Mouse (Mus musculus): Measurements from ENCODE around the gene Dynlt1b.
"Not testable (repeated sequence)": the region's sequence is repeated elsewhere in the genome, so short reads cannot be mapped to it uniquely, and the experiment has no call there.

Dynlt1b gene

GRCm38 (mm10) chr17:6422370-6422769 lies 7.5 kb upstream of the Dynlt1b start:
- intact Hi-C loops (cut with DNase I) = not testable (repeated sequence)

DNA sequence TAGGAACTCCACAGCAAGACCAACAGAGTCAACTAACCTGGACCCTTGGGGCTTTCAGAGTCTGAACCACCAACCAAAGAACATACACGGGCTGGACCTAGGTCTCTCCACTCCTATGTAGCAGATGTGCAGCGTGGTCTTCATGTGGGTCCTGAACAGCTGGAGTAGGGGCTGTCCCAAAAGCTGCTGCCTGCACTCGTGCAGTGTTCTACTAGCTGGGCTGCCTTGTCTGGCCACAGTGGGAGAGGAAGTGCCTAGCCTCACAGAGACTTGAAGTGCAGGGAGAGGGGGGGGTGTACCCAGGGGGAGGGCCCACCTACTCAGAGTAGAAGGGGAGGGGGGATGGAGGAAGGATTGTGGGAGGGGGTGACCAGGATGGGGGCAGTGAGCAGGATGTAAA lies 7.1 kb upstream of the Dynlt1b start:
- intact Hi-C loops (cut with DNase I) = not testable (repeated sequence)

DNA sequence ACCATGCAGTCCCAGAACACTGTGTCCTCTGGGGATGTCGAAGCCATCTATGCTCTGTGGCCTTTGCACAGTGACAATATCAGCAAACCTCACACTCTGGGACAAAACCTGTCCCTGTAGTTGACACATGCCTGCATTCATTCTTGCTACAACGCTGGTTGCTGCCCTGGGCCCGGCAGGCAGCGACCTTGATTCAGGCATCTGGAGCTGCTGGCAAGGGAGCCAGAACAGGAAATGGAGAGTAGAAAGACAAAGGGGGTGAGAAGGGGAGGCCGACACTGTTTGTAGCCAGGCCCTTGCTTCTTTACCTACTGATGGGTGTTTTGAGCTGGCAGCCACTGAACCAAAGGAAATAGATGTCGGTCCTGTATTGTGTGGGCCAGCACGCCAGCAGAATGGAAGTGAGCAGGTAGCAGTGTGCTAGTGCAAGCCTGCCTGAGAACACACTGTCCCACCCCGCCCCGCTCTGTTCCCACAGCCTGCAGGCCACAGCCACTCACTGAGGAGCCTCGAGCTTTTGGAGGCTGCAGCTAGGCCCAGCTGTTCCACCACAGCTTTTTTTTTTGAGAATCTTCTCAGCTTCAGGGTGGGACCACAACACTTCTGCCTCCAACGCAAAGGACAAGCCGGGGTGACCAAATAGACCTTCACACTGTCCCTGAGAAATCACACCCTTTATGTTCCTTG lies 5.5 kb upstream of the Dynlt1b start:
- intact Hi-C loops (cut with DNase I) = not testable (repeated sequence)

- intact Hi-C loops (cut with DNase I) = not testable (repeated sequence)
These were observed 4.6 kb upstream of the Dynlt1b start for GRCm38 (mm10) chr17:6425325-6425724.

- intact Hi-C loops (cut with DNase I) = not testable (repeated sequence)
These were observed 3.0 kb upstream of the Dynlt1b start for GRCm38 (mm10) chr17:6426869-6427268.

GRCm38 (mm10) chr17:6428926-6429325 lies 986 bp upstream of the Dynlt1b start:
- intact Hi-C loops (cut with DNase I) = not testable (repeated sequence)

- intact Hi-C loops (cut with DNase I) = not testable (repeated sequence)
These were observed 594 bp downstream of the Dynlt1b start for GRCm38 (mm10) chr17:6430410-6431001.

DNA sequence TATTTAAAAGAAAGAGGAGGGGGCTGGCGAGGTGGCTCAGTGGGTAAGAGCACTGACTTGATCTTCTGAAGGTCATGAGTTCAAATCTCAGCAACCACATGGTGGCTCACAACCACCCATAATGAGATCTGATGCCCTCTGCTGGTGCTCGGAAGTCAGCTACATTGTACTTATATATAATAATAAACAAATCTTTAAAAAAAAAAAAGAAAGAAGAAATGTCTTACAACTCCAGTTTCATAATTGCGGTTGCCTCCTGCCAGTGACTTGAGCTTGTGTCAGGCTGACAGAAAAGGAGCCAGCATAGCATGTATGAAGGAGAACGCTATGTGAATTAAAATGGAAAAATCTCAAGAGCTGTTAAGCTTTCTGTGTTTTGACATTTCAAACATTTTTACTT lies 2.5 kb downstream of the Dynlt1b start:
- intact Hi-C loops (cut with DNase I) = not testable (repeated sequence)

DNA sequence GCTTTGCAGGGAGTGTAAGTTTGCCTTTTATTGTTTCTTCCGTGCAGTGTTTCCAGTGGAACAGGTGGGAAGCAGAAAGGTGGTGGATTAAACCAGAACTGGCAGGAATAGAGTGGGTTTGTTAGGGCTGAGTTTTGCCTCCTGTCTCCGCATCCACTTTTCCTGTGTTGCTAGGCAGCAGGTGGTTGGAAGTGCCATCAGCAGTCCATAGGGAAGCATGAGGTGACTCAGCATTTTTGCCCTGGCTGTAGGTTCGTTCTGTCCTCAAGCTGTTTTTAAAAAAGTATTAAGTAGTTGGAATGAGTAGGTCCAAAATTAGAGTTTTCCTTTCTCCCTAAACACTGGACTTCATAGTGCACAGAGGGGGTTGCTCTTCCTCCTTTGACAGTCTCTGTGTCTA lies 3.8 kb downstream of the Dynlt1b start:
- intact Hi-C loops (cut with DNase I) = not testable (repeated sequence)

GRCm38 (mm10) chr17:6438080-6438479 lies 8.2 kb downstream of the Dynlt1b start:
- intact Hi-C loops (cut with DNase I) = not testable (repeated sequence)

DNA sequence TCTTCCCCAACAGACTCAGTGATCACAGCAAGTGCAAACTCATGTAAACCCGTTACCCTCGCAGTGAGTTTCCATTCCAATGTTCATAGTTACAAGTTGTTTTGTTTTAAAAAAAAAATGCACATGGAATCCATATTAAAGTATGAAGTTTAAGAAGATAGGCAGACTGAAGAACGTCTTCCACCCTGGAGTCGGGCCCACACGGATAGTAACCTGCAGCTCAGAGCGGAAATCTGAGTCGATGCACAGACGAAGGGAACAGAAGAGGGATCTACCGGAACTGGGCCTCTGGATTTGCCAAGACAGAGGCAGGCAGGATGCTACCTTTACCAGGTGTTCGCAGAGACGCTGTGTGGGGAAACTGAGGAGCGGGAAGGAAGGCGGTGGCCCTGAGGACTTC lies 10.0 kb downstream of the Dynlt1b start:
- intact Hi-C loops (cut with DNase I) = not testable (repeated sequence)

- intact Hi-C loops (cut with DNase I) = not testable (repeated sequence)
These were observed 10.7 kb downstream of the Dynlt1b start for GRCm38 (mm10) chr17:6440493-6441077.

- intact Hi-C loops (cut with DNase I) = not testable (repeated sequence)
These were observed 11.3 kb downstream of the Dynlt1b start for GRCm38 (mm10) chr17:6441254-6441653.

GRCm38 (mm10) chr17:6442513-6442912 lies 12.6 kb downstream of the Dynlt1b start:
- intact Hi-C loops (cut with DNase I) = not testable (repeated sequence)

- intact Hi-C loops (cut with DNase I) = not testable (repeated sequence)
These were observed 16.1 kb downstream of the Dynlt1b start for GRCm38 (mm10) chr17:6445794-6446587.

- intact Hi-C loops (cut with DNase I) = not testable (repeated sequence)
These were observed 18.4 kb downstream of the Dynlt1b start for GRCm38 (mm10) chr17:6448293-6448692.

GRCm38 (mm10) chr17:6449166-6449565 lies 19.3 kb downstream of the Dynlt1b start:
- intact Hi-C loops (cut with DNase I) = not testable (repeated sequence)

- intact Hi-C loops (cut with DNase I) = not testable (repeated sequence)
These were observed 21.3 kb downstream of the Dynlt1b start for GRCm38 (mm10) chr17:6451205-6451604.

GRCm38 (mm10) chr17:6452689-6453088 lies 22.8 kb downstream of the Dynlt1b start:
- intact Hi-C loops (cut with DNase I) = not testable (repeated sequence)

GRCm38 (mm10) chr17:6454703-6455102 lies 24.8 kb downstream of the Dynlt1b start:
- intact Hi-C loops (cut with DNase I) = not testable (repeated sequence)

DNA sequence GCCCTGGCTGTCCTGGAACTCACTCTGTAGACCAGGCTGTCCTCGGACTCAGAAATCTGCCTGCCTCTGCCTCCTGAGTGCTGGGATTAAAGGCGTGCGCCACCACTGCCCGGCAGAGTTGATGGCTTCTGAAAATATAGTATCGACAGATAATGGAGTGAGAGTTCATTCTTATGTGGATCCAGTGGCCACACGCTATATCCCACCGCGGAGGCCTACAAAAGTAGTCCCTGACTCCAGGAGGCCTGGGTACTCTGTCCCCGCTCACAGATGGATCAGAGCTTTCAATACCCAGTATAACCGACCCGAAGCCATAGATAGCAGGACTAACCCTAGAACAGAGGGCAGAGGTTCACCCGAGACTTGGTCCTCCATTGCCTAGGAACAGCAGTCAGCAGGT lies 26.0 kb downstream of the Dynlt1b start:
- intact Hi-C loops (cut with DNase I) = not testable (repeated sequence)

Data from adrenal gland (tissue).